Mouse (Mus musculus): ENCODE results near the gene Cog5. TPM values are rescaled to one million over a fixed set of nuclear protein-coding genes. Genes with fewer than 3 reads are reported as not detected.

The Cog5 gene
- polyA plus RNA-seq, 1 experiment from 2014 or later: 31.3 TPM

GRCm38 (mm10) chr12:31885844-31886606 is 231.4 kb downstream of the Cog5 start:
- Histone ChIP-seq H3K4me1 (ENCODE audit: control insufficient read depth, insufficient read depth, low read length) (no peaks in the 10 kb centered on the region), H3K36me3 (ENCODE audit: control insufficient read depth, insufficient read depth, low read length) (no peaks in the 10 kb centered on the region), H3K4me2 (ENCODE audit: low read depth, low read length) (no peak overlapping the region), H3K4me3 (replicated peaks; ENCODE audit: low read length) (no peak overlapping the region), H3K27me3 (ENCODE audit: control insufficient read depth, insufficient read depth, low read length) (no peaks in the 10 kb centered on the region), H3K27ac (ENCODE audit: low read length) (no peak overlapping the region), H3K9ac (ENCODE audit: low read length) (no peak overlapping the region), H3K9me3 (replicated peaks; ENCODE audit: control insufficient read depth, low read length) (no peaks in the 10 kb centered on the region)
- no peak for ATAC-seq (ENCODE audit: insufficient read depth, low FRiP score)
- WGBS: 91% methylated on average over 11 of the region's 11 CpGs

- no peaks in the 10 kb centered on the region for H3K27me3 ChIP-seq (ENCODE audit: control insufficient read depth, insufficient read depth, low read length)
- H3K27ac ChIP-seq (ENCODE audit: low read length): no peak overlapping the region
- H3K4me3 ChIP-seq (replicated peaks; ENCODE audit: low read length): no peak overlapping the region
- no peaks in the 10 kb centered on the region for H3K36me3 ChIP-seq (ENCODE audit: control insufficient read depth, insufficient read depth, low read length)
- no peaks in the 10 kb centered on the region for H3K4me1 ChIP-seq (ENCODE audit: control insufficient read depth, insufficient read depth, low read length)
- H3K4me2 ChIP-seq (ENCODE audit: low read depth, low read length): no peak overlapping the region
- H3K9me3 ChIP-seq (replicated peaks; ENCODE audit: control insufficient read depth, low read length): no peaks in the 10 kb centered on the region
- no peak overlapping the region for H3K9ac ChIP-seq (ENCODE audit: low read length)
- no peak for ATAC-seq (ENCODE audit: insufficient read depth, low FRiP score)
- WGBS: 57% methylated on average over 6 of the region's 6 CpGs
Observed at GRCm38 (mm10) chr12:31890685-31891084, 236.0 kb downstream of the Cog5 start.

GRCm38 (mm10) chr12:31892079-31892478 is 237.4 kb downstream of the Cog5 start:
- no peak for ATAC-seq (ENCODE audit: insufficient read depth, low FRiP score)
- H3K4me2 ChIP-seq (ENCODE audit: low read depth, low read length): no peak overlapping the region
- peaks cover 7% of the 10 kb centered on the region; the same call in 1 of the 2 replicates for H3K4me1 ChIP-seq (ENCODE audit: control insufficient read depth, insufficient read depth, low read length)
- no peak overlapping the region for H3K9ac ChIP-seq (ENCODE audit: low read length)
- no peaks in the 10 kb centered on the region for H3K9me3 ChIP-seq (replicated peaks; ENCODE audit: control insufficient read depth, low read length)
- no peaks in the 10 kb centered on the region for H3K36me3 ChIP-seq (ENCODE audit: control insufficient read depth, insufficient read depth, low read length)
- no peak overlapping the region for H3K4me3 ChIP-seq (replicated peaks; ENCODE audit: low read length)
- no peak overlapping the region for H3K27ac ChIP-seq (ENCODE audit: low read length)
- H3K27me3 ChIP-seq (ENCODE audit: control insufficient read depth, insufficient read depth, low read length): no peaks in the 10 kb centered on the region

GRCm38 (mm10) chr12:31892771-31893170 is 238.1 kb downstream of the Cog5 start:
- no peaks in the 10 kb centered on the region for H3K9me3 ChIP-seq (replicated peaks; ENCODE audit: control insufficient read depth, low read length)
- H3K4me2 ChIP-seq (ENCODE audit: low read depth, low read length): no peak overlapping the region
- ATAC-seq (ENCODE audit: insufficient read depth, low FRiP score): no peak
- no peak overlapping the region for H3K4me3 ChIP-seq (replicated peaks; ENCODE audit: low read length)
- H3K36me3 ChIP-seq (ENCODE audit: control insufficient read depth, insufficient read depth, low read length): no peaks in the 10 kb centered on the region
- peaks cover 7% of the 10 kb centered on the region; the same call in 1 of the 2 replicates for H3K4me1 ChIP-seq (ENCODE audit: control insufficient read depth, insufficient read depth, low read length)
- H3K27ac ChIP-seq (ENCODE audit: low read length): no peak overlapping the region
- H3K27me3 ChIP-seq (ENCODE audit: control insufficient read depth, insufficient read depth, low read length): no peaks in the 10 kb centered on the region
- H3K9ac ChIP-seq (ENCODE audit: low read length): no peak overlapping the region
- 90% methylated on average over 7 of the region's 7 CpGs for WGBS

- no peaks in the 10 kb centered on the region for H3K36me3 ChIP-seq (ENCODE audit: control insufficient read depth, insufficient read depth, low read length)
- no peaks in the 10 kb centered on the region for H3K27me3 ChIP-seq (ENCODE audit: control insufficient read depth, insufficient read depth, low read length)
- peaks cover 7% of the 10 kb centered on the region; the same call in 1 of the 2 replicates for H3K4me1 ChIP-seq (ENCODE audit: control insufficient read depth, insufficient read depth, low read length)
- no peaks in the 10 kb centered on the region for H3K9me3 ChIP-seq (replicated peaks; ENCODE audit: control insufficient read depth, low read length)
- whole genome bisulfite sequencing: 45% methylated on average over 8 of the region's 8 CpGs
- H3K4me2 ChIP-seq (ENCODE audit: low read depth, low read length): no peak overlapping the region
- no peak overlapping the region for H3K27ac ChIP-seq (ENCODE audit: low read length)
- H3K9ac ChIP-seq (ENCODE audit: low read length): no peak overlapping the region
- no peak overlapping the region for H3K4me3 ChIP-seq (replicated peaks; ENCODE audit: low read length)
- no peak for ATAC-seq (ENCODE audit: insufficient read depth, low FRiP score)
Observed at GRCm38 (mm10) chr12:31895095-31895734, 240.5 kb downstream of the Cog5 start.

- Histone ChIP-seq H3K9ac (ENCODE audit: low read length) (no peak overlapping the region), H3K9me3 (replicated peaks; ENCODE audit: control insufficient read depth, low read length) (no peaks in the 10 kb centered on the region), H3K36me3 (ENCODE audit: control insufficient read depth, insufficient read depth, low read length) (no peaks in the 10 kb centered on the region), H3K4me1 (ENCODE audit: control insufficient read depth, insufficient read depth, low read length) (peaks cover 7% of the 10 kb centered on the region; the same call in 1 of the 2 replicates), H3K4me2 (ENCODE audit: low read depth, low read length) (no peak overlapping the region), H3K27ac (ENCODE audit: low read length) (no peak overlapping the region), H3K4me3 (replicated peaks; ENCODE audit: low read length) (no peak overlapping the region), H3K27me3 (ENCODE audit: control insufficient read depth, insufficient read depth, low read length) (no peaks in the 10 kb centered on the region)
- 24% methylated on average over 2 of the region's 2 CpGs for WGBS
- no peak for ATAC-seq (ENCODE audit: insufficient read depth, low FRiP score)
Observed at GRCm38 (mm10) chr12:31895888-31896287, 241.2 kb downstream of the Cog5 start.

GRCm38 (mm10) chr12:31896295-31896694 is 241.6 kb downstream of the Cog5 start:
- Histone ChIP-seq H3K4me2 (ENCODE audit: low read depth, low read length) (no peak overlapping the region), H3K9ac (ENCODE audit: low read length) (no peak overlapping the region), H3K4me3 (replicated peaks; ENCODE audit: low read length) (no peak overlapping the region), H3K27ac (ENCODE audit: low read length) (no peak overlapping the region), H3K4me1 (ENCODE audit: control insufficient read depth, insufficient read depth, low read length) (peaks cover 7% of the 10 kb centered on the region; the same call in 1 of the 2 replicates), H3K27me3 (ENCODE audit: control insufficient read depth, insufficient read depth, low read length) (no peaks in the 10 kb centered on the region), H3K36me3 (ENCODE audit: control insufficient read depth, insufficient read depth, low read length) (no peaks in the 10 kb centered on the region), H3K9me3 (replicated peaks; ENCODE audit: control insufficient read depth, low read length) (no peaks in the 10 kb centered on the region)
- no peak for ATAC-seq (ENCODE audit: insufficient read depth, low FRiP score)
- 42% methylated on average over 5 of the region's 5 CpGs for WGBS

GRCm38 (mm10) chr12:31896986-31897385 is 242.3 kb downstream of the Cog5 start:
- no peak overlapping the region for H3K27ac ChIP-seq (ENCODE audit: low read length)
- H3K4me2 ChIP-seq (ENCODE audit: low read depth, low read length): no peak overlapping the region
- WGBS: 58% methylated on average over 8 of the region's 8 CpGs
- H3K4me1 ChIP-seq (ENCODE audit: control insufficient read depth, insufficient read depth, low read length): peaks cover 7% of the 10 kb centered on the region; the same call in 1 of the 2 replicates
- no peaks in the 10 kb centered on the region for H3K9me3 ChIP-seq (replicated peaks; ENCODE audit: control insufficient read depth, low read length)
- no peak overlapping the region for H3K4me3 ChIP-seq (replicated peaks; ENCODE audit: low read length)
- H3K36me3 ChIP-seq (ENCODE audit: control insufficient read depth, insufficient read depth, low read length): no peaks in the 10 kb centered on the region
- H3K27me3 ChIP-seq (ENCODE audit: control insufficient read depth, insufficient read depth, low read length): no peaks in the 10 kb centered on the region
- no peak overlapping the region for H3K9ac ChIP-seq (ENCODE audit: low read length)
- ATAC-seq (ENCODE audit: insufficient read depth, low FRiP score): no peak

- H3K9ac ChIP-seq (ENCODE audit: low read length): no peak overlapping the region
- H3K27ac ChIP-seq (ENCODE audit: low read length): no peak overlapping the region
- ATAC-seq (ENCODE audit: insufficient read depth, low FRiP score): no peak
Observed at GRCm38 (mm10) chr12:31897456-31897855, 242.8 kb downstream of the Cog5 start.

More at GRCm38 (mm10) chr12:31897456-31897855, 242.8 kb downstream of the Cog5 start:
- H3K4me1 ChIP-seq (ENCODE audit: control insufficient read depth, insufficient read depth, low read length): peaks cover 7% of the 10 kb centered on the region; the same call in 1 of the 2 replicates
- no peak overlapping the region for H3K4me3 ChIP-seq (replicated peaks; ENCODE audit: low read length)
- no peaks in the 10 kb centered on the region for H3K27me3 ChIP-seq (ENCODE audit: control insufficient read depth, insufficient read depth, low read length)
- H3K9me3 ChIP-seq (replicated peaks; ENCODE audit: control insufficient read depth, low read length): no peaks in the 10 kb centered on the region
- H3K36me3 ChIP-seq (ENCODE audit: control insufficient read depth, insufficient read depth, low read length): no peaks in the 10 kb centered on the region
- H3K4me2 ChIP-seq (ENCODE audit: low read depth, low read length): no peak overlapping the region
- 73% methylated on average over 7 of the region's 7 CpGs for WGBS

Data from stomach, embryonic 16.5 days (tissue).